In genomic region chr17:71003721-71004120, GRCm38 (mm10) we compare ENCODE assay signal across 13 mouse cellular contexts. TPM values are rescaled to one million over a fixed set of nuclear protein-coding genes. Genes with fewer than 3 reads are reported as not detected.
DNase-seq lines count a peak whose midpoint lies in the region; ATAC-seq and TF ChIP-seq lines count a peak whose summit lies in the region.
"Had no signal": no experiment of that assay in that cellular context is flagged by ENCODE, and none has a peak within 500 bp of the region (broad histone marks: within the 10 kb centered on the region; RNA-seq: fewer than 3 reads in every experiment).

No protein-coding gene starts in this region.

- H3K27ac ChIP-seq in heart, embryonic 15.5 days, result peak overlapping the region; percentile 99
- H3K27ac ChIP-seq in midbrain, embryonic 11.5 days (ENCODE audit: low read depth, low read length), result no peak overlapping the region
- no peak overlapping the region for H3K27ac ChIP-seq in midbrain, postnatal 0 days (ENCODE audit: low read depth, low read length)
- H3K27ac ChIP-seq in liver, embryonic 13.5 days, result peak overlapping the region; percentile 99

- no peak overlapping the region for H3K4me3 ChIP-seq in heart, embryonic 15.5 days
- no peak overlapping the region for H3K4me3 ChIP-seq in midbrain, embryonic 11.5 days (ENCODE audit: low read depth, low read length)
- H3K4me3 ChIP-seq in midbrain, postnatal 0 days (ENCODE audit: low read depth, low read length), result no peak overlapping the region
- H3K4me3 ChIP-seq in liver, embryonic 13.5 days (replicated peaks), result 0 out of 2 replicates have a peak overlapping the region, but pooled peaks have one; percentile 90

- no peaks in the 10 kb centered on the region for H3K27me3 ChIP-seq in heart, embryonic 15.5 days
- H3K27me3 ChIP-seq in midbrain, embryonic 11.5 days (ENCODE audit: control insufficient read depth, insufficient read depth, low read length), result no peaks in the 10 kb centered on the region
- H3K27me3 ChIP-seq in midbrain, postnatal 0 days (ENCODE audit: insufficient read depth, low read length), result no peaks in the 10 kb centered on the region
- no peaks in the 10 kb centered on the region for H3K27me3 ChIP-seq in liver, embryonic 13.5 days

- no peak for ATAC-seq in heart, embryonic 15.5 days (replicated peaks; ENCODE audit: insufficient number of reproducible peaks, insufficient read depth, low FRiP score, low read depth)
- ATAC-seq in midbrain, embryonic 11.5 days (ENCODE audit: low FRiP score), result no peak
- ATAC-seq in midbrain, postnatal 0 days (ENCODE audit: low FRiP score), result no peak
- ATAC-seq in liver, embryonic 13.5 days (ENCODE audit: low read depth), result peak; percentile 13; the same call in 1 of the 2 replicates
- ATAC-seq in monocyte, adult 5-6 weeks (replicated peaks; ENCODE audit: insufficient number of reproducible peaks, low FRiP score, low TSS enrichment, poor library complexity, severe bottlenecking), result no peak
- ATAC-seq: forebrain, postnatal 0 days had no signal

- no peaks in the 10 kb centered on the region for H3K9me3 ChIP-seq in heart, embryonic 15.5 days (replicated peaks)
- H3K9me3 ChIP-seq in midbrain, embryonic 11.5 days (ENCODE audit: control insufficient read depth, low read length), result no peaks in the 10 kb centered on the region
- H3K9me3 ChIP-seq in midbrain, postnatal 0 days (ENCODE audit: low read length), result no peaks in the 10 kb centered on the region
- H3K9me3 ChIP-seq in liver, embryonic 13.5 days (replicated peaks), result no peaks in the 10 kb centered on the region

- peaks cover 33% of the 10 kb centered on the region for H3K4me1 ChIP-seq in heart, embryonic 15.5 days (replicated peaks)
- H3K4me1 ChIP-seq in midbrain, embryonic 11.5 days (ENCODE audit: control insufficient read depth, insufficient read depth, low read length), result peaks cover 8% of the 10 kb centered on the region
- H3K4me1 ChIP-seq in midbrain, postnatal 0 days (ENCODE audit: insufficient read depth, low read length), result 0 out of 2 replicates have a peak, but pooled peaks cover 4% of the 10 kb centered on the region
- peaks cover 39% of the 10 kb centered on the region for H3K4me1 ChIP-seq in liver, embryonic 13.5 days (replicated peaks)

- intact Hi-C loops in heart, postnatal 14 days (cut with DNase I), result loop anchor here (2.0 to 5.0 kb wide), 2 partner anchors 17 to 179 kb away; partner anchors contain the start of gene Lpin2

- WGBS in heart, embryonic 15.5 days, result 67% methylated on average over 2 of the region's 2 CpGs
- 88% methylated on average over 2 of the region's 2 CpGs for WGBS in midbrain, embryonic 11.5 days
- WGBS in midbrain, postnatal 0 days, result 84% methylated on average over 2 of the region's 2 CpGs
- WGBS in liver, embryonic 13.5 days (ENCODE audit: insufficient replicate concordance), result 28% methylated on average over 2 of the region's 2 CpGs

- no peak for TF ChIP-seq CTCF in midbrain, postnatal 0 days (IDR thresholded peaks at IDR 0.05)

- no peak overlapping the region for H3K9ac ChIP-seq in heart, embryonic 15.5 days
- H3K9ac ChIP-seq in midbrain, embryonic 11.5 days (ENCODE audit: low read length), result no peak overlapping the region
- no peak overlapping the region for H3K9ac ChIP-seq in midbrain, postnatal 0 days (replicated peaks; ENCODE audit: low read length, poor library complexity, severe bottlenecking)
- peak overlapping the region; percentile 98 for H3K9ac ChIP-seq in liver, embryonic 13.5 days
- H3K9ac ChIP-seq: forebrain, postnatal 0 days had no signal

- H3K4me2 ChIP-seq in heart, embryonic 15.5 days, result no peak overlapping the region
- H3K4me2 ChIP-seq in midbrain, embryonic 11.5 days, result no peak overlapping the region
- H3K4me2 ChIP-seq in midbrain, postnatal 0 days (ENCODE audit: low read depth, low read length, poor library complexity, severe bottlenecking), result no peak overlapping the region
- peak overlapping the region; percentile 74 for H3K4me2 ChIP-seq in liver, embryonic 13.5 days

- DNase-seq in heart, postnatal 14 days, result no peak
- DNase-seq in midbrain, embryonic 11.5 days (ENCODE audit: low spot score, missing footprints), result peak; percentile 54
- no peak for DNase-seq in midbrain, postnatal 0 days (ENCODE audit: low spot score)
- DNase-seq in liver, embryonic 13.5 days, result no peak
- DNase-seq in cerebellum, adult 8-10 months, result no peak
- no peak for DNase-seq in right cerebral cortex, adult 18-20 months
- DNase-seq: cerebellum, adult 18-20 months; forebrain, postnatal 0 days; kidney, adult 8-10 months; lung, adult 2 months; thymus, postnatal 36 days had no signal

- no peaks in the 10 kb centered on the region for H3K36me3 ChIP-seq in heart, embryonic 15.5 days
- H3K36me3 ChIP-seq in midbrain, embryonic 11.5 days (ENCODE audit: control insufficient read depth, insufficient read depth, low read length), result no peaks in the 10 kb centered on the region
- H3K36me3 ChIP-seq in midbrain, postnatal 0 days (ENCODE audit: insufficient read depth, low read length), result no peaks in the 10 kb centered on the region
- H3K36me3 ChIP-seq in liver, embryonic 13.5 days, result peaks cover 9% of the 10 kb centered on the region; the same call in 1 of the 2 replicates

RNA-seq across cellular contexts. Expression of gene Myl12a, which starts 1.0 kb away (rescaled TPM):
- 619 and 705 TPM in 2 replicates for polyA plus RNA-seq in heart, embryonic 15.5 days (2015; fragmentation: Nextera tagmentation; extraction: Ambion mirVana)
- 100 to 1,000 TPM; 728 to 823 TPM for total RNA-seq in heart, postnatal 14 days (2021)
- polyA plus RNA-seq in midbrain, embryonic 11.5 days (2014; fragmentation: Nextera tagmentation; extraction: Ambion mirVana), result 375 and 403 TPM in 2 replicates
- total RNA-seq in midbrain, postnatal 0 days (2014; rRNA removed), result 39.9 and 40.9 TPM in 2 replicates
- polyA plus RNA-seq in midbrain, postnatal 0 days (2015; fragmentation: Nextera tagmentation; extraction: Ambion mirVana), result 65.3 and 65.7 TPM in 2 replicates
- 237 and 258 TPM in 2 replicates for polyA plus RNA-seq in liver, embryonic 13.5 days (2015; fragmentation: Nextera tagmentation; extraction: Ambion mirVana)
- total RNA-seq in monocyte, adult 5-6 weeks (2017), result 295 to 317 TPM (median 304 TPM) in 3 replicates

RNA-seq across cellular contexts. Expression of gene Myom1, which starts 1.3 kb away (rescaled TPM):
- 164 and 185 TPM in 2 replicates for polyA plus RNA-seq in heart, embryonic 15.5 days (2015; fragmentation: Nextera tagmentation; extraction: Ambion mirVana)
- 1,000 to 10,000 TPM; 1,141 to 1,154 TPM for total RNA-seq in heart, postnatal 14 days (2021)
- polyA plus RNA-seq in midbrain, embryonic 11.5 days (2014; fragmentation: Nextera tagmentation; extraction: Ambion mirVana), result 1.3 and 1.4 TPM in 2 replicates
- total RNA-seq in midbrain, postnatal 0 days (2014; rRNA removed), result 0.60 and 0.90 TPM in 2 replicates
- 0.66 and 1.2 TPM in 2 replicates for polyA plus RNA-seq in midbrain, postnatal 0 days (2015; fragmentation: Nextera tagmentation; extraction: Ambion mirVana)
- polyA plus RNA-seq in liver, embryonic 13.5 days (2015; fragmentation: Nextera tagmentation; extraction: Ambion mirVana), result 1.7 and 2.1 TPM in 2 replicates
- 3.4 to 10.7 TPM (median 5.0 TPM) in 3 replicates for total RNA-seq in monocyte, adult 5-6 weeks (2017)

Comparison
In these comparisons a context has a peak if more than half of its experiments do, and no peak if none do; other contexts are left out.
1. H3K27ac ChIP-seq: peak in heart, embryonic 15.5 days (single experiment) and liver, embryonic 13.5 days (single experiment); none in midbrain, embryonic 11.5 days (single experiment) and midbrain, postnatal 0 days (single experiment).
2. RNA of gene Myom1, which starts 1.3 kb away (polyA plus RNA-seq): 164 to 185 TPM in heart, embryonic 15.5 days; 1.7 to 2.1 TPM in liver, embryonic 13.5 days, 1.3 to 1.4 TPM in midbrain, embryonic 11.5 days and 0.66 to 1.2 TPM in midbrain, postnatal 0 days; every median in the first group is over 10 times any median in the second.